Mouse (Mus musculus) thymus, adult 2 months (tissue): ENCODE data around the gene Ankrd33.

Source experiments
- CTCF ChIP-seq: fragments of 200-500 bp; IDR thresholded peaks from 2 replicates; pipeline ENCODE4 v1.5.1; 2012; ENCODE audit warnings: mild to moderate bottlenecking, control low read depth, low read length, moderate library complexity, borderline replicate concordance; ENCODE audit not compliant: control insufficient read depth, poor library complexity, insufficient read depth; ENCODE audit errors: extremely low read depth
- POLR2A ChIP-seq: fragments of 200-500 bp; IDR thresholded peaks from 2 replicates; pipeline ENCODE4 v1.6.1; 2012; ENCODE audit warnings: mild to moderate bottlenecking, low read length, control low read depth, moderate library complexity; ENCODE audit not compliant: control insufficient read depth, poor library complexity, insufficient read depth; ENCODE audit errors: extremely low read depth

- TF ChIP-seq CTCF (no peak), POLR2A (no peak)
Measured at GRCm38 (mm10) chr15:101147910-101148273, 32.3 kb downstream of the Ankrd33 start.
